Mouse (Mus musculus) heart, adult 8-10 months (tissue): Measurements from ENCODE around the gene Ccdc155. TPM values are rescaled to one million over a fixed set of nuclear protein-coding genes. Genes with fewer than 3 reads are reported as not detected.
"Not testable (repeated sequence)": the region's sequence is repeated elsewhere in the genome, so short reads cannot be mapped to it uniquely, and the experiment has no call there.

Experiments
- DNase-seq: peaks from one replicate; pipeline ENCODE4 v3.0.0; 2022; ENCODE audit warnings: low spot score
- total RNA-seq, 4 experiments: library from RNA; stranded (reverse); gene quantifications; 2 replicates each; pipeline ENCODE4 v1.2.4; 2022

Ccdc155 gene
- total RNA-seq, 4 experiments from 2014 or later = not detected

DNA sequence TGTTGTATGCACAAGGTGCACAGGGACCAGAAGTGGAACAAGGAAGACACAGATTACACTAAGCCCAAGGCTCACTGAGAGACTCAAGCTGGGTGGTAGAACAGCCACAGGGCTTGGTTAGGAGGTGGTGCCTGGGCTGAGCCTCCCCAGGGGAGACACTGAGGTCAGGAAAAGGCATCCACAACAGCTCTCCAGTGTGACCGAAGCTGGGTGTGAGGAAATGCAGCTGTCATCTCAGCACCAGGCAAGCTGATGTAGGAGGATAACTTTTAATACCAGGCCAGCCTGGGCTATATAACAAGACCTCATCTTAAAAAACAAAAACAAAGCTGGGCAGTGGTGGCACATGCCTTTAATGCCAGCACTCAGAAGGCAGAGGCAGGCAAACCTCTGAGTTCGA lies 13.5 kb downstream of the Ccdc155 start:
- no peak for DNase-seq

DNA sequence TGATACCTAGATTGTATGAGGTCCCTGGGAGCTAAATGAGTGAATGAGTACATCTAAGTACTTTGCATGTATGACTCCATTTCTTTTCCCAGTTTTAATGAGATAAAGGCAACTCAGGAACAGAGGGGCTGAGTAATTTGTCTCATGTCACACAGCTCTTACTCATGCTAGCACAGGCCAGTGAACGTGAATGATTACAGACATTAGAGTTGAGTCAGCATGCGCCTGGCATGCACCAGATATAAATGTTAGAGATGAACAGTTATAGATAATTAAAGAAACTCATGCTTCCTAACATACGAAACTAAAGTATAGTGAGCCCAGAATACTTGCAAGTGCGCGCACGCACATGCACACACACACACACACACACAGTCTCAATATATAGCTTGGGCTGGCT lies 14.5 kb downstream of the Ccdc155 start:
- DNase-seq = no peak

DNA sequence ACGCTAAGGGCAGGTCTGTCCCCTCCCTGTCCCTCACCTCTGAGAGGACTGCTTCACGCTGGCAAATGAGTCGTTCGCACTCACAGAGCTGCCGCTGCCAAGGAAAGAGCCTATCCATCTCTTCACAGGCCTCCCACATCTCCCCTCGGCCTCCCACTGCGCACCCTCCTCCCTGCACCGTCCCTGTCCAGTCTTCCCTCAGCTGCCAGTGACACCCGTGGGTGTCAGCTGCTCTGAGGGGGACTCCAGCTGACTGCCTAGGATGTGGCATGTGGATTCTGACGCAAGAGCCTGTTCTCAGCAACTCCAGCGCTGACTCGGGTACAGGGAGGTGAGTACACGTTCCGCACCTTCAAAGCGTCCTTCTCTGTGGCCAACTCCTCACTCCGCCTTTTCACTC lies 15.1 kb downstream of the Ccdc155 start:
- DNase-seq = no peak

DNA sequence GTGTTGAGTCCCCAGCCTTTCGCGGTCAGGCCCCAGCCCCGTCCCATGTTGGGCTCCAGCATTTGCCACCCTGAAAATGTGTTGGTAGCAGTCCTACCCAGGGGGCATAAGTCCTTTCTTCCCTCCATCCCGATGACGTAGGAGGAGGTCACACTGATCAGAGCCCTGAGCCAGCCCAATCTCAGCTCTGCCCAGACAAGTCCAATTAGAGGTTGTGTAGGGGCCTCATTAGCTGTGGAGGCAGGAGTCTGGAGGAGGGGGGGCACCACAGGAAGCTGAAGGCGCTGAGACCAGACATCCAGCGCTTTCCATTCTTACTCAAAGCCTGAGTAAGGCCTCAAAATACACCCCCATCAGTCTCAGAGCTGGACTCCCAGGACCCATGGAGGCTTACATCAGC lies 18.8 kb downstream of the Ccdc155 start:
- no peak for DNase-seq

DNA sequence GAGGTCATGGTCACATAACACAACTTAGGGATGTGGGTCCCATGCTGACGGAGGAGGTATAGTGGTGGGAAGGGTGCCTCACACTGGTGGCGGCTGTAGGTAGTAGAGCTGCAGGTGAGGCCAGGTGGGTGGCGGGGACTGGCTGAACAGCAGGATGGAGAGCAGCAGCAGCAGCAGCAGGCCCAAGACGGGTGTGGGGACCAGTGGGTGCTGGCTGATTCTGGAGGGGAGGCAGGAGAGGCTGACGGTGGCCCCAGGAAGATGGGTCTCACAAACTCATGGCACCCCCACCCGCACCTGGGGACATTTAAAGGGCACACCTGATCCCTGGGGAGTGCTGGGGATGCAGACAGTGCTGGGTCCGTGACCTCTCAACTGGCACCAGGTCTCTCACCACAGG lies 21.0 kb downstream of the Ccdc155 start:
- no peak for DNase-seq

DNA sequence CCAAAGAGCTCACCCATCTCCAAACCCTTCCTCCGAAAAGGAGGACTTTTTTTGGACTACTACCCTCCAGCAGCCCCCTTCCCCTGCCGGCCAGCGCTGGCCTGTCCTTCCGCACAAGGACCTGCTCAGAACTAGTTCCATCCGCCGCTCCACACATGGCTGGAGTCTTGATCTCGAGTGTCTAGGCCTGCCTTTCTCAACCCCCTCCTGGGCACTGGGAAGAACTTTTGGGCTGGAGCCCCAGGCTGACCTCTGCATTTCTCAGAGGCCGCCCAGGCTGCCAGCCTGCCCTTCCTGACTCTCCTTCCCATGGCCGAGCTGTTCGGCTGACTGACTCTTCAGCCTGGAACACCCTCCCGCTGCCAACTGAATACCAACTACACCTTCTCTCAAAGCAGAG lies 22.1 kb downstream of the Ccdc155 start:
- no peak for DNase-seq

DNA sequence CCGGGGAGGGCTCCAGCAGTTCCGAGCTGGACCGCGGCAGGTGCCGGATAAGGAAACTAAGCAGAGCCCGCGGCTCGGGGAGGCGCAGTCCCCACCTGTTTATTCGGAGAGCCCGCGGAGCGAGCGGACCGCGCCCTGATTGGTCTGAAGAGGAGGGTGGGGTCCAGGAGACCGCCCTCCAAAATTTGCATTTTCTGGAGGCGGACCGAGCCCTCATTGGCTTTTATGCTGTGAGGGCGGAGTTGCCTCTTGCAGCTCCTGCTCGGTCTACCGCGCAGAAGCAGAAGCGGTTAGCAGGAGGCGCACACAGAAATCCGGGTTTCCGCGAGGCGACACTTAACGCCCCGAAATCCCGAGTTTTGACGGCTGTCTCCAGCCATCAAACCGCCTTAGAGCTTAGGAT lies 22.5 kb downstream of the Ccdc155 start:
- DNase-seq = peak; percentile 88

DNA sequence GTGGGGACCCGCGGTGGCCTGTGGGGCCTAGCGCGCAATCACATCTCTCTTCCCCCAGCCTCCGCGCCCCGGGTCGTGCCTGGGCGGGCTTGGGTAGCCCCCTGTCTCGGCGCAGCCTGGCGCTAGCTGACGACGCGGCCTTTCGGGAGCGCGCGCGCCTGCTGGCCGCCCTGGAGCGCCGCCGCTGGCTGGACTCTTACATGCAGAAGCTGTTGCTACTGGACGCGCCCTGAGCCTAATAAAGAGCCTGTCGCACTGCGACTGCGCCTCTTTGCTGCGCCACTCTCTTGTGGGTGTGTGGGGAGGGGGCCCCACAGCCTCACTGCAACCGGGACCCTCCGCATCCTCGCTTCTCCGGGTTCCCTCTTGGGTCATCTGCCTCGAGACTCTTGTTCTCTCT lies 23.2 kb downstream of the Ccdc155 start:
- DNase-seq = no peak

DNA sequence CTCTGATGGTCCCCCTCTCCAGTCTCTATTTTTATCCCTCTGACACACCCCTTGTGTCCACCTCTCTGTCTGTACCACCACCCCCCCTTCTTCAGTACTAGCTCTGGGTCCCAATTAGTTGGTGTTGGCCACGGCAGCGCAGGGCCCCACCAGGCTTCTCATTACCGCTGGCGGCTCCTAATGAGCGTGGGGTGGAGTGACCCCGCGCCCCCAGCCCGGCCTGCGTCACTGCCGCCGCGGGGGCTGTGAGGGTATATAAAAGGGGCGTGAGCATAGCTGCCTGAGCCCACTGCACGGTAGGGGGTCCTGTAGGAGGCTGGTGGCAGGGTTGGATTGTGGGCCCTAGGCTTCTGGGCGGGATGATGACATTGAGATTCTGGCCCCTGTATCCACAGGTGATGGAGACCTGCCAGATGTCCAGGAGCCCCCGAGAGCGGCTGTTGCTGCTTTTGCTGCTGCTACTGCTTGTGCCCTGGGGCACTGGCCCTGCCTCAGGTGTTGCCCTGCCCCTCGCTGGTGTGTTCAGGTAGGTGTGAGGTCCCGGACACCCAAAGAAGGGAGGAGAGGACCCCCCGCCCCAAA lies 23.7 kb downstream of the Ccdc155 start, which contains the start of gene Pth2:
TSS of gene Pth2 (plus strand) at position 100 of the 582 bp plus-strand sequence.
- DNase-seq = no peak

DNA sequence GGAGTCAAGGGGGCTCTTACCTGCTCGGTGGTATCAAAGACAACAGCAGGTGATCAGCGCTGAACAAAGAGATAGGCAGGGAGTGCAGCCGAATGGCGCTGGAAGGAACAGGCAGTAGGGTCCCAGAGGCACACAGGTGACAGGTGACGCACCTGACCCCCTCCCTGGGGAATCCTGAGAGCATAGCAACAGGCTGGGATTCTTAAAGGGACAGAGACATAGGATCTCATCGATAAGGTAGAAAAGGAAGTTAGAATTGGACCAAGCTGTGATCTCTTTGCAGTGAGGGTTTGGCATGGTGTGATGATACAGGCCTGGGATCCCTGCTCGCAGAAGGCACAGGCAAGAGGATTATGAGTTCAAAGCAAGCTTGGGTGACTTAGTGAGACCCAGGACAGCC lies 25.2 kb downstream of the Ccdc155 start, which contains the start of gene Gfy:
TSS of gene Gfy (minus strand) at position 101 of the 400 bp plus-strand sequence.
- DNase-seq = no peak

DNA sequence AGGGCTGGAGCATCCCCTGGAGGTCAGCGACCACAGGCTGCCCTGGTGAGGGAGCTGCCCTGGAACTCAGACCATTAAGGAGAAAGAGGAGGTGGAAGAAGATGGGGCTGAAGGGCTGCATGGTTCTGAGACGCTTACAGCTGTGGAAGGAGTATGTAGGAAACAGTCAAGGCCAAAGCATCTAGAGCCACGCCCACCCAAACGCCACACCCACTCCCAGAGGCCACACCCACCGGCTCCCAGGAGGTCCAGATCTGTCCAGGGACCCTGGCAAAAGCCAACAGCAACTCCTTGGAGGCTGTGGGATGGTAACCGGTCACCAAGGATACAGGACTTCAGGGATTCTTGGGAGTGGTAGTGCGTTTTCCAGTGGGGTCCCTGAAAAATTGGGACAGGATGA lies 26.1 kb downstream of the Ccdc155 start:
- DNase-seq = no peak

DNA sequence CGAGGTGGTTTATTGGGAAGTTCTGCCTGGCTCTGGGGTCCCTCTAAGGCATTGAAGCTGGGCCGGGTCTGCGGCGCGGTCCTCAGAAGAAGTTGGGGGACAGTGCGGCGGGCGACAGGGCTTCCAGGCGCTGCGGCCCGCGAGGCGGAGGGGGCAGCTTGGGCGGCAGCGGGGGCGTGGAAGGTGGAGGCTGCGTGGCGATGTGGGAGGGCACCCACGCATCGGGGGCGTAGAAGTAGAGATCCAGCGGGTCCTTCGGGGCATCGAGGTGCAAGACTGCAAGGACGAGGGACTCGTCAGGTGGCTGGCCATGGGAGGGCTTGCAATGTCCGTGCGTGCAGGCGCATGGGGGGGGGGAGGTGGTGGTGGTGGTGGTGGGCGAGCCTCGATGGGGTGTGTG lies 28.3 kb downstream of the Ccdc155 start:
- DNase-seq = no peak

DNA sequence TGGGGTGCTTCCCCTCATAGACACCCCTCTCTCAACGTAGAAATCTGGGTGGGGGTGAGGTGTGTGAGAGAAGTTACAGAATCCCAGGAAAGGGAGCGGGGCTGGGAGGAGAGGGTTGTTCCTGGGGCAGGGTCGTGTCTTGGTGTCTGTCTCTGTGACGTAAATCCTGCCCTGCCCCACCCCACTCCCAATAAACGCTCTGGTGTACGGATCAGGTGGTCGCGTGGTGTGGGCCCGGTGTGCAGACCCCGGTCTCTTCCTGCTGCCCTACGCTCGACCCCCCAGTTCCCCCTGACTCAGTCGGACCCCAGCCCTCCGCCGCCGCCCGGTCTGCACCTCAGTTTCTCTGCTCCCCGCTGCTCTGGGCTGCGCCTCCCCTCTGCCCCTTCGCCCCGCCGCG lies 28.8 kb downstream of the Ccdc155 start:
- no peak for DNase-seq

DNA sequence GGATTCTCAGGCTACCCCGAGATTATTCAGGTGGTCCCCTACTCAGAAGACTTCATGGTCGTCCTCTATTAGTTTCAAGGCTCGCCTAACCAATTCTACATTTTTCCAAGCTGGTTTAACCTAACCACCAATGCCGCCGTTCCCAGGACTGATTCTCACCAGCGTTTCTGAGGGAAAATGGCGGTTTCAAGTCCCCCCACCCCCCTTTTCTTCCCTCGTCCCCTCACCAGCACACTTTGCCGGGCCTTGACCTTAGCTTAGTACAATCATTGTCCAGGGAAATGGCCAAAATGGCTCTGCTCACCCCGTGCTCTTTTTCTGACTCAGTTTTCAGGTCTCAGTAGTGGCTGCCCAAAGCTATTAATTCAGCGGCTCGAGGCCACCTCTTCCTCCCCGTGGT lies 29.3 kb downstream of the Ccdc155 start:
- DNase-seq = no peak

DNA sequence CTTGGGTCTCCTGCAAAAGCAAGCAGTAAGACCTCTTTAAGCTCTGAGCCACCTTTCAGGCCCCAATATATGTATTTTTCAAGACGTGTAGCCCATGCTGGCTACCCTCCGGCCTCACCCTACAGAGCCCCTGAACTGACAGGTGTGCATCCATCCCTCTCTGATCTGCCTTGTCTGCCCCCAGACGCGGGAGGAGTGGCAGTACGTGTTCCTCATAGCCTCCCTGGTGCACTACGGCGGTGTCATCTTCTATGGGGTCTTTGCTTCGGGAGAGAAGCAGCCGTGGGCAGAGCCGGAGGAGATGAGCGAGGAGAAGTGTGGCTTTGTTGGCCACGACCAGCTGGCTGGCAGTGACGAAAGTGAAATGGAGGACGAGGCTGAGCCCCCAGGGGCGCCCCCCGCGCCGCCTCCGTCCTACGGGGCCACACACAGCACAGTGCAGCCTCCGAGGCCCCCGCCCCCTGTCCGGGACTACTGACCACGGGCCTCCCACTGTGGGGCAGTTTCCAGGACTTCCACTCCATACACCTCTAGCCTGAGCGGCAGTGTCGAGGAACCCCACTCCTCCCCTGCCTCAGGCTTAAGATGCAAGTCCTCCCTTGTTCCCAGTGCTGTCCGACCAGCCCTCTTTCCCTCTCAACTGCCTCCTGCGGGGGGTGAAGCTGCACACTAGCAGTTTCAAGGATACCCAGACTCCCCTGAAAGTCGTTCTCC lies 30.0 kb downstream of the Ccdc155 start:
- no peak for DNase-seq

DNA sequence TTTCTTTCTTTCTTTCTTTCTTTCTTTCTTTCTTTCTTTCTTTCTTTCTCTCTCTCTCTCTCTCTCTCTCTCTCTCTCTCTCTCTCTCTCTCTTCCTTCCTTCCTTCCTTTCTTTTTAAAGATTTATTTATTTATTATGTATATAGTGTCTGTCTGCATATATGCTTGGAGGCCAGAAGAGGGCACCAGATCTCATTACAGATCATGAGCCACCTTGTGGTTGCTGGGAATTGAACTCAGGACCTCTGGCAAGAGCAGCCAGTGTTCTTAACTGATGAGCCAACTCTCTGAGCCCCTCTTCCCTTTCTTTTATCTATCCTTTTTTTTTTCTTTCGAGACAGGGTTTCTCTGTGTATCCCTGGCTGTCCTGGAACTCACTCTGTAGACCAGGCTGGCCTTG lies 30.9 kb downstream of the Ccdc155 start:
- not testable (repeated sequence) for DNase-seq

DNA sequence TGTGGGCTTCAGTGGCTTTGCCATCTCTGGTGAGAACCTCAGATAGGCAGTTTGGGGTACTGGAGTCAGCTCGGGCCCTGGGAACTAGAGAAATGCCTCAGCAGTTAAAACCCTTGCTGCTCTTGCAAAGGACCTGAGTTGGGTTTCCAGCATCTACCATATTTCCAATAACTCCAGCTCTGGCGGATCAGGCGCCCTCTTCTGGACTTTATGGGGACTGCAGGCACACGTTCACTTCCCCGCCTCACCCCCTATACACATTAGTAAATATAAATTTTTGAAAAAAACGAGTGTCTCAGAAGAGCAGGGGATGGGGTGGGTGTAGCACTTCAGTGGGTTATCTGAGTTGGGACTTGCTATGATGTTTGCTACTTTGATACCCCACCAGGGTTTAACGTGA lies 31.7 kb downstream of the Ccdc155 start:
- no peak for DNase-seq

DNA sequence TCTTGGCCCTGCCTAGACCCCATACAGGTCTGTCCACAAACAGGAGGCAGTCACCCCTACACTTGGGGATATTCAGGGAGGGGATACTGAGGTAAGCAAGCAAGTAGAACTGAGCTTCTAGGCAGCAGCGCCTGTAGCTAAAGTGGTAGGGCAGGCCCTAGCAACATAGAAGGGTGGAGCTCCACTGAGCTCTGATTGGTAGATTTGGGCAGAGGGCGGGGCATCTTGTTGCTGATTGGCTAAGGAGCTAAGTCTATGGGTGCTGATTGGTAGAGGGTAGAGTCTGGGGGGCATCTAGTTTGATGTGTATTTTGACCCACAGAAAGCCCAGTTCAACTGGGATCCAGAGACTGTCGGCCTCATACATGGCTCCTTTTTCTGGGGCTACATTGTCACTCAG lies 35.2 kb downstream of the Ccdc155 start:
- no peak for DNase-seq

DNA sequence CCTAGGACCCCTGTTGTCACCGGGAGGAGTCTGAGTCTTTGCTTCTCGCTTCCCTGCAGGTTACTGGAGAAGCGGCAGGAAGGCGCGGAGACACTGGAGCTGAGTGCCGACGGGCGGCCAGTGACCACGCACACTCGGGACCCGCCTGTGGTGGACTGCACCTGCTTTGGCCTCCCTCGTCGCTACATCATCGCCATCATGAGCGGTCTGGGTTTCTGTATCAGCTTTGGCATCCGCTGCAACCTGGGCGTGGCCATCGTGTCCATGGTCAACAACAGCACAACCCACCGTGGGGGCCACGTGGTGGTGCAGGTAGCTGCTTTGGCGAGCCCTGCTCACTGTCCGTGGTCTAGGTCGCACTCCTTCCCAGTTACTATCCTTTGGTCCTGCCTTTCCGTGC lies 36.0 kb downstream of the Ccdc155 start:
- no peak for DNase-seq

DNA sequence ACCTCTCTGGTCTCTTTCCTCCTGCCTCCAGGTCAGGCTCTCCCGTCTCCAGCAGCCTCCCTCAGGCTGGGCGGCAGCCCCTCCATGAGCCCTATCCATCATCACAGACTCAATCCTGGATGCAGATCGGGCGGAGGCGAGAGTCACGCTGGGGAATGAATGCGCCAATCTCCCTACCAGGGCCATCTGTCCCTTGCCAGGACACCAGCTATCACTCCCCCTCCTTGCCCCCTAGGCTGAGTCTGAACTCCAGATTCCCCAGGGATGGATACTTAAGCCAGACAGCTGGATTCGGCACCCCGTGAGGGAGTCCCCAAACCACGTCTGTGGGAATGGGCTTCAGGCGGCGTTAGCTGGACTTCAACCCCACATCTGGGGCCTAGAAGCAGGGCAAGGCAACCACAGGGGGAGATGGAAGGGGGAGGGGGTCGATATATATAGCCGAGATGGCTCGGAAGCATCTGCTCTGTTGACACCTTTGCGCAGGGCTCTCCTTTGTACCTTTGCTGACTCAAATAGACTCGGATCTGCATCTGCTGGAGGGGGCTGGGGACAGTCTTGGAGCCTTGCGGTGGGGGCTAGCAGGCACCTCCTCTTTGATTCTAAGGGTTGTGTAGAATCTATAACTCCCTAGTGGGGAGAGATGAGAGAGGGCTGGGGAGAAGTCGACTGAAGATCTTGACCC lies 36.8 kb downstream of the Ccdc155 start:
- DNase-seq = no peak

DNA sequence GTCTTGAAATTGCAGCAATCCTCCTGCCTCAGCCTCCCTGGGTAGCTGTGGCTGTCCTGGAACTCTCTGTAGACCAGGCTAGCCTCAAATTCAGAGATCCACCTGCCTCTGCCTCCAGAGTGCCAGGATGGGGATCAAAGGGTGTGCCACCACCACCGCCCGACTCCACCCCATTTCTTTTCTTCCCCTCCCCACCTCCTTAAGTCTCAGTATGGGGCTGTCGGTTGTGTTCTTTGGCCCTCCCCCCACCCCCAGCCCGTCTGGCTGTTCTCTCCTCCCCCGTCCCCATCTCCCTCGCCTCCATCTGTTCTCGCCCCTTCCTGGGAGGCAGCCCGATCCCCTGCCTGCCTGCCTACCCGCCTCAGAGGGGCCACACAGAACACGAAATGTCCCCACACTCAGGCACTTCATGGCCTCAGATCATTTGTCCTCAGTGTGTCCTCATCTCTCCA lies 37.7 kb downstream of the Ccdc155 start:
- no peak for DNase-seq

DNA sequence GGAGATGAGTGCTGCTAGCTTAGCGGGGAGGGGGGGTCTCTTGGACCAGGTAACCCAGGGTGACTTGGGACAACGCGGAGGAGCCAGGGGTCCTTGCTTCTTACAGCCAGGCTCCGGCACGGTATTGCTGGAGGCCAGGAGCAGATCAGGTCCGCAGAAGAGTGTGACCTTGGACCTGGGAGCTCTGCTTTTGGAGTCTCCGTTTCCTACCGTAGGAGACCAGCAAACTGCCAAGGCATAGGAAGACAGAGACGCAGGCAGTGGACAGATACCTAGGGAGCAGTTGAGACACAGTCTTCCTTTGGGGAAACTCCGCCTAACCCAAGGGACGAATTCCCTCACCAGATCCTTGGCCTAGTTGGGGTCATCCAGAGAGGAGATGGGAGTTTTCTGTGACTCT lies 39.0 kb downstream of the Ccdc155 start:
- DNase-seq = no peak

DNA sequence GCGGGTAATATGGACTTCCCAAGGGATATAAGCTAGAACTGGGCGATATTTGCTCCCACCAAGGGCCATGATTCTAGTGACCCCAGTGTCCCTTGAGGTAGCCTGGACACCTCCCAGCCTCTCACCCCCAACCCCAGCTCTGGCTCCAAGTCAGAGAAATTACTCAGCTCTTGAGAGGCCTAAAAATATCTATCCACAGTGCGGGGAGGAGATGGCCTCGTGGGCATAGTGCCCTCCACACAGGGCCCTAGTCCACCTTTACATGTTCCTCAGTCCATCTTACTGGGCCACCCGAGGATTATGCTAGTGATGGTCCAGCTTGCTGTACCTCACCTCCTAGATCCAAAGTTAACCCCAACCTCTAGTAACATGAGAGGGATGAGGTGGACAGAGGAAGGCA lies 39.9 kb downstream of the Ccdc155 start:
- no peak for DNase-seq
